ENCODE assay signal across 9 mouse cellular contexts in the genomic region with DNA sequence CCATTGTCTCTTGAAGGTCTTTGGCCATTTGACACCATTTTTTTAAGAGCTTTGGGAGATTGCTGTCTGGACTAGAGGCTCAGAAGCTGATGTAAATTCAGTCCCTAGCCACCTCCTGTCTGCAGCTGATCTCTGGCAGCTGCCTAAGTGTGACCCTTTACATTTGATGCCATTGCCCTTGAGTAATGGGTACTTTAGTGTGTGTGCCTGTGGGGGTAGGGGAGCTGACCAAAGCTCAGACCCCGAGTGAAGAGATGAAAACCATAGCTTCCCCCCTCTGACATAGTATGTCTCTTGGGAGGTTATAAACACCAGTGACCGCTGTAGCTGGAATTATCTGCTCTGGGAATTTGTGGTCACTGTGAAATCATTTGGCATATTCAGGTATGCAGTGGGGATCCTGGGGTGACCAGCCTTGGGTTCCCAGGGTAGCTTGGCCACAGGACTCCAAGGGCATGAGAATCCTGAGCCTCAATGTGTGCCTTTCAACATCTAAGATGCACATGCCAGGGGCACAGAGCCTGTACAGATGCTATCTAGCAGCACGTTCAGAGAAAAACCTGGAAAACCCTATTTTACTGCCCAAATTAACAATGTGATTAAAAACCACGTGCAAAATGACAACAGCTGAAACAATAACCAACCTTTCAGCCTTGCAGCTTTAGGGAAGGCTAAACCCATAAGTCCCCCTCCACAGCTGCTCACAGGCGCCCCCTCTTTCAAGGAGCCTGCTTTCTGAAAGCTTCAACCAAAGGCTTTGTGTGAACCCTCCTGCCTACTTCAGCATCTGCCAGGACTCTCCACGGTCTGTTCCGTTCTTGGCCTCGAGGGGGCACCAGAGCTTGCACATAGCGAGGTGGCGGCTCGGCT.
DNase-seq lines count a peak whose midpoint lies in the region; ATAC-seq lines count a peak whose summit lies in the region.
"Had no signal": no experiment of that assay in that cellular context is flagged by ENCODE, and none has a peak within 500 bp of the region (broad histone marks: within the 10 kb centered on the region; RNA-seq: fewer than 3 reads in every experiment).

No protein-coding gene starts in this region.

- ATAC-seq in hindbrain, embryonic 13.5 days (ENCODE audit: low FRiP score): peak; percentile 90
- ATAC-seq in erythroblast, adult 5-6 weeks (replicated peaks; ENCODE audit: low FRiP score, poor library complexity, severe bottlenecking): no peak

- H3K4me1 ChIP-seq in hindbrain, embryonic 13.5 days (replicated peaks): peaks cover 20% of the 10 kb centered on the region
- H3K4me1 ChIP-seq: heart, embryonic 15.5 days had no signal

- DNase-seq in WW6 (ENCODE audit: low read depth, low spot score): peak; percentile 39
- DNase-seq in cerebellum, adult 8-10 months: peak; percentile 89
- peak; percentile 92 for DNase-seq in forelimb bud, embryonic 11.5 days (ENCODE audit: low read depth, low spot score)
- DNase-seq in layer of hippocampus, postnatal 25 days (ENCODE audit: extremely low spot score in 1 of 2, low spot score in 1 of 2): peak; percentile 95 to 99
- DNase-seq in lung, postnatal 25 days (ENCODE audit: low spot score): peak; percentile 59
- DNase-seq in right cerebral cortex, postnatal 10 days (ENCODE audit: low spot score in 2 of 2): peak; percentile 95 to 97

- H3K36me3 ChIP-seq in hindbrain, embryonic 13.5 days: no peaks in the 10 kb centered on the region
- H3K36me3 ChIP-seq: heart, embryonic 15.5 days had no signal

- H3K27ac ChIP-seq in hindbrain, embryonic 13.5 days: peak overlapping the region; percentile 87
- H3K27ac ChIP-seq: heart, embryonic 15.5 days had no signal

- peak overlapping the region; percentile 28 for H3K4me3 ChIP-seq in hindbrain, embryonic 13.5 days
- H3K4me3 ChIP-seq: heart, embryonic 15.5 days had no signal

- peak overlapping the region; percentile 54 for H3K4me2 ChIP-seq in hindbrain, embryonic 13.5 days
- H3K4me2 ChIP-seq: heart, embryonic 15.5 days had no signal

- no peaks in the 10 kb centered on the region for H3K27me3 ChIP-seq in hindbrain, embryonic 13.5 days

- H3K9ac ChIP-seq in hindbrain, embryonic 13.5 days: no peak overlapping the region
- H3K9ac ChIP-seq: heart, embryonic 15.5 days had no signal

- WGBS in hindbrain, embryonic 13.5 days: 9% methylated on average over 11 of the region's 11 CpGs

- H3K9me3 ChIP-seq in hindbrain, embryonic 13.5 days: no peaks in the 10 kb centered on the region
- H3K9me3 ChIP-seq: heart, embryonic 15.5 days had no signal

Comparison
In these comparisons a context has a peak if more than half of its experiments do, and no peak if none do; other contexts are left out.
1. DNase-seq: peak in every context shown above with its lines; median percentile 97 in layer of hippocampus, postnatal 25 days; 96 in right cerebral cortex, postnatal 10 days; 92 in forelimb bud, embryonic 11.5 days; 89 in cerebellum, adult 8-10 months; 59 in lung, postnatal 25 days; 39 in WW6.